Mouse (Mus musculus) heart, embryonic 12.5 days (tissue): ENCODE measurements around the gene Apol7b. TPM values are rescaled to one million over a fixed set of nuclear protein-coding genes. Genes with fewer than 3 reads are reported as not detected.

Experiments
- ATAC-seq: fragments of 200-750 bp; cut with Nextera tagmentation; 2 replicates; pipeline ENCODE4 v1.8.0; 2017; ENCODE audit warnings: moderate TSS enrichment, moderate library complexity; ENCODE audit not compliant: insufficient number of reproducible peaks, low FRiP score
- H3K27ac ChIP-seq: fragments of 300-500 bp; sonication (generic); 2 replicates; pipeline ENCODE4 v1.5.1; 2016; ENCODE audit warnings: mild to moderate bottlenecking, moderate library complexity; ENCODE audit not compliant: poor library complexity, severe bottlenecking
- H3K27me3 ChIP-seq: fragments of 300-500 bp; sonication (generic); replicated peaks from 2 replicates; pipeline ENCODE4 v1.6.1; 2016; ENCODE audit warnings: mild to moderate bottlenecking, moderate library complexity
- H3K36me3 ChIP-seq: fragments of 300-500 bp; sonication (generic); 2 replicates; pipeline ENCODE4 v1.6.1; 2016; ENCODE audit warnings: mild to moderate bottlenecking, moderate library complexity
- H3K4me1 ChIP-seq: fragments of 300-500 bp; sonication (generic); replicated peaks from 2 replicates; pipeline ENCODE4 v1.6.1; 2016; ENCODE audit warnings: mild to moderate bottlenecking
- H3K4me2 ChIP-seq: fragments of 300-500 bp; sonication (generic); 2 replicates; pipeline ENCODE4 v1.6.1; 2016; ENCODE audit warnings: mild to moderate bottlenecking, moderate library complexity
- H3K4me3 ChIP-seq: fragments of 300-500 bp; sonication (generic); 2 replicates; pipeline ENCODE4 v1.5.1; 2016; ENCODE audit warnings: mild to moderate bottlenecking
- H3K9ac ChIP-seq: fragments of 300-500 bp; sonication (generic); 2 replicates; pipeline ENCODE4 v1.6.1; 2016; ENCODE audit warnings: mild to moderate bottlenecking, moderate library complexity
- H3K9me3 ChIP-seq: fragments of 300-500 bp; sonication (generic); replicated peaks from 2 replicates; pipeline ENCODE4 v1.6.1; 2016; ENCODE audit warnings: mild to moderate bottlenecking, moderate library complexity
- WGBS: fragments of 180-500 bp; shearing (Covaris S2); methylation state at CpG from one replicate; pipeline ENCODE4 v1.1.7; 2016; 5-methylcytosine and 5-hydroxymethylcytosine counted together
- polyA plus RNA-seq: library from polyadenylated mRNA; unstranded; fragments of >200 nt; fragmentation: Nextera tagmentation; extraction: Ambion mirVana; gene quantifications from 2 replicates; pipeline ENCODE4 v1.2.1, GENCODE M21; 2016

The Apol7b gene
- polyA plus RNA-seq, 1 experiment from 2014 or later: not detected

DNA sequence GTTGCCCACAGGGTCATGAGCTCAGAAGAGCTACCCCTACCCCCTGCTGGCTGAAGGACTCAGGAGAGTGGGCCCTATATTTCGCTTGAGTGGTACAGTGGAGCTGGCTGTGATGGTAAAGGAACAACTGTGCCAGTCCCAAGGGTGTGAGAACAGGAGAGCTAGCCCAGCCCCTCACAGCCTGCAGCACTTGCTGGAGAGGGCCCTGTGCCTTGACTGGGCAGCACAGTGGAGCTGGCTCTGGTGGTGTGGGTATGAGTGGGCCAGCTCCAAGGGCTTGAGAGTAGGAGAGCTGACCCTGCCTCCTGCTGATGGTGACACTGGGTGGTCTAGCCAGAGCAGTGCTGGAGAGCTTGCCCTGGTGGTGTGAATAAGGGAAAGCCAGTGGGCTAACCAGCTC is 64.4 kb downstream of the Apol7b start:
- Histone ChIP-seq H3K27me3 (peaks cover 11% of the 10 kb centered on the region), H3K4me3 (no peak overlapping the region), H3K9me3 (no peaks in the 10 kb centered on the region), H3K9ac (no peak overlapping the region), H3K4me2 (no peak overlapping the region), H3K27ac (no peak overlapping the region), H3K36me3 (no peaks in the 10 kb centered on the region), H3K4me1 (no peaks in the 10 kb centered on the region)
- ATAC-seq: peak; percentile 15; the same call in 1 of the 2 replicates
- 70% methylated on average over 1 of the region's 1 CpGs for WGBS

DNA sequence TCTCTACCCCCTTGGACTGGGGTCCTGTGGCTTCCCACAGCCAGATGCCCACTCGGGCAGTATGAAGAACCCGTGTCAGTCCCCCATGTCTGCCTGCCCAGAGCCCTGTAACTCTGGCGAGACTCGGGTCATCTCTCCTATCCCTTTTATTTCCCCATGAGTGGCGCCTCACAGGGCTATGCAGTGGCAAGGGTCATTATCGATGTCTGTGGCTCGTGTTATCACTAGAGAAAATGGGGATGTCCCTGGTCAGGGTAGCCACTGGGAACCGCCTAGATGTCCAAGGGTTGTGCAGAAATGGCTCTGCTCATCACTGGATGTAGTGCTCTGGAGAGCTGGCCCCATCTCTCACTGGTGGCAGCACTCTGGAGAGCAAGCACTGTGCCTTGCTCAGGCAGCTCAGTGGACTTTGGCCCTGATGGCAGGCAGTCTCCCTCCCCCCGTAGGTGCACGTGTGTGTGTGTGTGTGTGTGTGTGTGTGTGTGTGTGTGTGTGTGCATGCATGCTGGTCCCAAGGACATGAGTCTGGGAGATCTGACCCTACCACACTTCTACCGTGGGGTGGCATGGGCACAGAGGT is 64.9 kb downstream of the Apol7b start:
- Histone ChIP-seq H3K9me3 (no peaks in the 10 kb centered on the region), H3K9ac (no peak overlapping the region), H3K36me3 (no peaks in the 10 kb centered on the region), H3K4me3 (no peak overlapping the region), H3K4me2 (no peak overlapping the region), H3K27me3 (peaks cover 7% of the 10 kb centered on the region), H3K27ac (no peak overlapping the region), H3K4me1 (no peaks in the 10 kb centered on the region)
- 0 out of 2 replicates have a peak, but pooled peaks have one; percentile 15 for ATAC-seq
- WGBS: 85% methylated on average over 11 of the region's 11 CpGs

GRCm38 (mm10) chr15:77381481-77381880 is 65.8 kb downstream of the Apol7b start:
- WGBS: 74% methylated on average over 6 of the region's 6 CpGs
- Histone ChIP-seq H3K4me1 (no peaks in the 10 kb centered on the region), H3K27me3 (peaks cover 3% of the 10 kb centered on the region; the same call in 1 of the 2 replicates), H3K4me3 (no peak overlapping the region), H3K27ac (no peak overlapping the region), H3K9ac (no peak overlapping the region), H3K36me3 (no peaks in the 10 kb centered on the region), H3K4me2 (no peak overlapping the region), H3K9me3 (no peaks in the 10 kb centered on the region)
- ATAC-seq: no peak

GRCm38 (mm10) chr15:77379921-77380320 is 67.4 kb downstream of the Apol7b start:
- no peaks in the 10 kb centered on the region for H3K9me3 ChIP-seq
- no peak overlapping the region for H3K9ac ChIP-seq
- H3K4me3 ChIP-seq: no peak overlapping the region
- ATAC-seq: no peak
- no peaks in the 10 kb centered on the region for H3K4me1 ChIP-seq
- no peak overlapping the region for H3K27ac ChIP-seq
- no peak overlapping the region for H3K4me2 ChIP-seq
- 26% methylated on average over 4 of the region's 4 CpGs for WGBS
- H3K36me3 ChIP-seq: no peaks in the 10 kb centered on the region
- peaks cover 8% of the 10 kb centered on the region; the same call in 1 of the 2 replicates for H3K27me3 ChIP-seq

DNA sequence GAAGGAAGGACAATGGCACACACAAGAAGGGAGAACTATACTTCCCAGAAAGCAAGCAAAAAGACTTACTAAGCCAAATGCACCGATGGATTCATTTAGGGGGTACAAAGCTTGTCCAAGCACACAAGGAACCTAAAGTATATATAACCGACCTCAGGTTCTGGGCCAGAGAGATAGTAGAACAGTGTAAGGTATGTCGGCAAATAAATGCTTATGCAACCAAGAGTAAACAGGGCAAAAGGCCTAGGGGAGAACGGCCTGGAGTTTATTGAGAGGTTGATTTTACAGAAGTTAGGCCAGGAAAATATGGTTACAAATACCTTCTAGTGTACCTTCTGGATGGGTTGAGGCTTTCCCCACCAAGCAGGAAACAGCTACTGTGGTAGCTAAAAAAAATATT is 69.9 kb downstream of the Apol7b start:
- H3K27ac ChIP-seq: no peak overlapping the region
- no peaks in the 10 kb centered on the region for H3K4me1 ChIP-seq
- 76% methylated on average over 4 of the region's 4 CpGs for WGBS
- no peaks in the 10 kb centered on the region for H3K36me3 ChIP-seq
- no peaks in the 10 kb centered on the region for H3K9me3 ChIP-seq
- H3K9ac ChIP-seq: no peak overlapping the region
- H3K27me3 ChIP-seq: peaks cover 7% of the 10 kb centered on the region; the same call in 1 of the 2 replicates
- H3K4me2 ChIP-seq: no peak overlapping the region
- H3K4me3 ChIP-seq: no peak overlapping the region
- ATAC-seq: no peak

DNA sequence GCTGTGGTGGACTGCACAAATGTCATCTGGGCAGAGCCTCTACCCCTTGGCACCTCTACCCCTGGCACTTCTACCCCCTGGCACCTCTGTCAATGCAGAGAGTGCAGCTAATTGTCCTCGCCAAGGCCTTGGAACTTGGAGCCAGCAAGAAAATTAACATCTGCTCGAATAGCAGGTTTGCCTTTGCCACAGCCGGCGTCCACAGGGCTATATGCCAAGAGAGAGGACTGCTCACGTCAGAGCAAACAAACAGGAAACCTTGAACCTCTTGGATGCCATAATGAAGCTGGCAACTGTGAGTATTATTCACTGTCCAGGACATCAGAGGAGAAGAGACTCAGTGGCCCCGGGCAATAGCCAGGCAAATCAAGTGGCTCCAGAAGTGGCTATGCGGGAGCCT is 70.4 kb downstream of the Apol7b start:
- Histone ChIP-seq H3K9ac (no peak overlapping the region), H3K27ac (no peak overlapping the region), H3K27me3 (0 out of 2 replicates have a peak, but pooled peaks cover 7% of the 10 kb centered on the region), H3K4me1 (no peaks in the 10 kb centered on the region), H3K9me3 (no peaks in the 10 kb centered on the region), H3K4me2 (no peak overlapping the region), H3K36me3 (no peaks in the 10 kb centered on the region), H3K4me3 (no peak overlapping the region)
- ATAC-seq: no peak
- WGBS: 77% methylated on average over 7 of the region's 7 CpGs

Other genes starting within 250 kb of the Apol7b start
- gene Rbfox2, start 140.5 kb downstream of the Apol7b start, polyA plus RNA-seq: 87.6 and 97.4 TPM in 2 replicates
- gene Apol7a, start 48.4 kb downstream of the Apol7b start, polyA plus RNA-seq: 0.19 TPM in 1 of 2 replicates, not detected in the other
- gene Apol9a, start 36.4 kb downstream of the Apol7b start, polyA plus RNA-seq: 0.74 and 0.76 TPM in 2 replicates
- not detected in 2 replicates for gene Apol10a, start 29.6 kb upstream of the Apol7b start, polyA plus RNA-seq
- not detected in 2 replicates for gene Apol11a, start 60.8 kb upstream of the Apol7b start, polyA plus RNA-seq
- not detected in 2 replicates for gene Apol7c, start 85.8 kb upstream of the Apol7b start, polyA plus RNA-seq
- gene 1700025B11Rik, start 114.4 kb upstream of the Apol7b start, polyA plus RNA-seq: not detected in 2 replicates
- not detected in 2 replicates for gene Apol10b, start 148.6 kb upstream of the Apol7b start, polyA plus RNA-seq
- gene Gm36245, start 151.8 kb upstream of the Apol7b start, polyA plus RNA-seq: not detected in 2 replicates
- 0.09 TPM in 1 of 2 replicates, not detected in the other for gene Apol11b, start 195.8 kb upstream of the Apol7b start, polyA plus RNA-seq